Mouse (Mus musculus) forebrain, embryonic 14.5 days (tissue): ENCODE data around the gene Fkbp5. TPM values are rescaled to one million over a fixed set of nuclear protein-coding genes. Genes with fewer than 3 reads are reported as not detected.
A peak's percentile ranks its signal among the peaks of the same experiment; 100 is the strongest.
"Not testable (repeated sequence)": the region's sequence is repeated elsewhere in the genome, so short reads cannot be mapped to it uniquely, and the experiment has no call there.

Experiments
- ATAC-seq: fragments of 200-750 bp; cut with Nextera tagmentation; 2 replicates; pipeline ENCODE4 v1.8.0; 2017; ENCODE audit warnings: mild to moderate bottlenecking, moderate library complexity
- DNase-seq: peaks from one replicate; pipeline ENCODE4 v3.0.0-alpha.2; 2015; ENCODE audit warnings: low spot score
- H3K27ac ChIP-seq: fragments of 300-500 bp; sonication (generic); 2 replicates; pipeline ENCODE4 v1.5.1; 2014; ENCODE audit warnings: low read depth, mild to moderate bottlenecking, control low read depth, low read length, moderate library complexity
- H3K27me3 ChIP-seq: fragments of 300-500 bp; sonication (generic); replicated peaks from 2 replicates; pipeline ENCODE4 v1.6.1; 2014; ENCODE audit warnings: low read length, control low read depth, mixed read lengths; ENCODE audit not compliant: control insufficient read depth, insufficient read depth
- H3K36me3 ChIP-seq: fragments of 300-500 bp; sonication (generic); 2 replicates; pipeline ENCODE4 v1.6.1; 2014; ENCODE audit warnings: low read length, control low read depth; ENCODE audit not compliant: control insufficient read depth, insufficient read depth
- H3K4me1 ChIP-seq: fragments of 300-500 bp; sonication (generic); 2 replicates; pipeline ENCODE4 v1.6.1; 2014; ENCODE audit warnings: antibody characterized with exemption, low read length, control low read depth; ENCODE audit not compliant: control insufficient read depth, insufficient read depth
- H3K4me2 ChIP-seq: fragments of 300-500 bp; sonication (generic); 2 replicates; pipeline ENCODE4 v1.6.1; 2014; ENCODE audit warnings: mild to moderate bottlenecking, control low read depth, low read length
- H3K4me3 ChIP-seq: fragments of 300-500 bp; sonication (generic); 2 replicates; pipeline ENCODE4 v1.5.1; 2014; ENCODE audit warnings: low read depth, low read length, control low read depth
- H3K9ac ChIP-seq: fragments of 300-500 bp; sonication (generic); 2 replicates; pipeline ENCODE4 v1.6.1; 2014; ENCODE audit warnings: mild to moderate bottlenecking, low read length, control low read depth, moderate library complexity
- H3K9me3 ChIP-seq: fragments of 300-500 bp; sonication (generic); replicated peaks from 2 replicates; pipeline ENCODE4 v1.6.1; 2016; ENCODE audit warnings: low read length, control low read depth, mixed read lengths; ENCODE audit not compliant: control insufficient read depth
- WGBS: fragments of 180-500 bp; shearing (Covaris S2); extraction: QIAGEN DNeasy Blood & Tissue Kit; methylation state at CpG from one replicate; pipeline ENCODE4 v1.1.7; 2014; 5-methylcytosine and 5-hydroxymethylcytosine counted together
- polyA plus RNA-seq: library from polyadenylated mRNA; unstranded; fragments of >200 nt; fragmentation: Nextera tagmentation; extraction: Ambion mirVana; gene quantifications from 2 replicates; pipeline ENCODE4 v1.2.1, GENCODE M21; 2014

Fkbp5 gene
- polyA plus RNA-seq, 1 experiment from 2014 or later = 11.7 TPM

- no peak overlapping the region for H3K9ac ChIP-seq
- WGBS = 90% methylated on average over 6 of the region's 6 CpGs
- 0 out of 2 replicates have a peak, but pooled peaks cover 3% of the 10 kb centered on the region for H3K36me3 ChIP-seq
- no peak overlapping the region for H3K4me3 ChIP-seq
- H3K4me2 ChIP-seq = no peak overlapping the region
- H3K27me3 ChIP-seq = no peaks in the 10 kb centered on the region
- DNase-seq (no peak), ATAC-seq (no peak)
- H3K9me3 ChIP-seq = no peaks in the 10 kb centered on the region
- no peaks in the 10 kb centered on the region for H3K4me1 ChIP-seq
- no peak overlapping the region for H3K27ac ChIP-seq
These were observed 97.7 kb downstream of the Fkbp5 start for GRCm38 (mm10) chr17:28419636-28420035.

GRCm38 (mm10) chr17:28418954-28419353 lies 98.4 kb downstream of the Fkbp5 start:
- WGBS = 81% methylated on average over 1 of the region's 1 CpGs
- Histone ChIP-seq H3K4me2 (no peak overlapping the region), H3K36me3 (0 out of 2 replicates have a peak, but pooled peaks cover 3% of the 10 kb centered on the region), H3K27ac (no peak overlapping the region), H3K4me3 (no peak overlapping the region), H3K4me1 (no peaks in the 10 kb centered on the region), H3K27me3 (no peaks in the 10 kb centered on the region), H3K9ac (no peak overlapping the region), H3K9me3 (no peaks in the 10 kb centered on the region)
- DNase-seq (peak; percentile 18), ATAC-seq (no peak)

- not testable (repeated sequence) for H3K27me3 ChIP-seq, ATAC-seq, H3K9ac ChIP-seq, H3K4me2 ChIP-seq, H3K9me3 ChIP-seq, DNase-seq, H3K4me1 ChIP-seq, H3K4me3 ChIP-seq, H3K27ac ChIP-seq, H3K36me3 ChIP-seq
These were observed 98.8 kb downstream of the Fkbp5 start for GRCm38 (mm10) chr17:28418481-28418880.

GRCm38 (mm10) chr17:28417771-28418170 lies 99.6 kb downstream of the Fkbp5 start:
- no peak overlapping the region for H3K9ac ChIP-seq
- H3K9me3 ChIP-seq = no peaks in the 10 kb centered on the region
- H3K36me3 ChIP-seq = 0 out of 2 replicates have a peak, but pooled peaks cover 3% of the 10 kb centered on the region
- no peak overlapping the region for H3K27ac ChIP-seq
- H3K4me1 ChIP-seq = no peaks in the 10 kb centered on the region
- no peak for ATAC-seq
- no peak for DNase-seq
- 95% methylated on average over 5 of the region's 5 CpGs for WGBS
- no peak overlapping the region for H3K4me2 ChIP-seq
- H3K4me3 ChIP-seq = no peak overlapping the region
- H3K27me3 ChIP-seq = no peaks in the 10 kb centered on the region

- Histone ChIP-seq H3K36me3 (peaks cover 6% of the 10 kb centered on the region), H3K9me3 (no peaks in the 10 kb centered on the region), H3K27me3 (no peaks in the 10 kb centered on the region), H3K4me2 (no peak overlapping the region), H3K4me1 (no peaks in the 10 kb centered on the region), H3K27ac (no peak overlapping the region), H3K4me3 (no peak overlapping the region), H3K9ac (no peak overlapping the region)
- ATAC-seq = no peak
- DNase-seq = no peak
- WGBS = 91% methylated on average over 5 of the region's 5 CpGs
These were observed 102.1 kb downstream of the Fkbp5 start for GRCm38 (mm10) chr17:28415271-28415670.

- H3K4me1 ChIP-seq = no peaks in the 10 kb centered on the region
- H3K9ac ChIP-seq = no peak overlapping the region
- DNase-seq (no peak), ATAC-seq (no peak)
- no peak overlapping the region for H3K4me2 ChIP-seq
- H3K27me3 ChIP-seq = no peaks in the 10 kb centered on the region
- WGBS = 81% methylated on average over 10 of the region's 10 CpGs
- H3K9me3 ChIP-seq = no peaks in the 10 kb centered on the region
- H3K36me3 ChIP-seq = peaks cover 12% of the 10 kb centered on the region
- no peak overlapping the region for H3K27ac ChIP-seq
- H3K4me3 ChIP-seq = no peak overlapping the region
These were observed 105.9 kb downstream of the Fkbp5 start for GRCm38 (mm10) chr17:28411381-28411960.

- no peak for ATAC-seq
- no peak for DNase-seq
- H3K9ac ChIP-seq = no peak overlapping the region
- H3K4me1 ChIP-seq = no peaks in the 10 kb centered on the region
- H3K9me3 ChIP-seq = no peaks in the 10 kb centered on the region
- H3K4me3 ChIP-seq = no peak overlapping the region
- peaks cover 16% of the 10 kb centered on the region for H3K36me3 ChIP-seq
- no peak overlapping the region for H3K27ac ChIP-seq
- no peak overlapping the region for H3K4me2 ChIP-seq
- WGBS = 90% methylated on average over 4 of the region's 4 CpGs
- no peaks in the 10 kb centered on the region for H3K27me3 ChIP-seq
These were observed 106.6 kb downstream of the Fkbp5 start for GRCm38 (mm10) chr17:28410731-28411130.

GRCm38 (mm10) chr17:28408251-28408918 lies 108.9 kb downstream of the Fkbp5 start:
- WGBS = 85% methylated on average over 5 of the region's 5 CpGs
- Histone ChIP-seq H3K36me3 (peaks cover 20% of the 10 kb centered on the region), H3K4me1 (no peaks in the 10 kb centered on the region), H3K9me3 (no peaks in the 10 kb centered on the region), H3K27me3 (no peaks in the 10 kb centered on the region), H3K4me2 (no peak overlapping the region), H3K27ac (no peak overlapping the region), H3K9ac (no peak overlapping the region), H3K4me3 (no peak overlapping the region)
- no peak for ATAC-seq
- no peak for DNase-seq
